Comparison of ENCODE assay signal across 8 mouse cellular contexts in the genomic region with DNA sequence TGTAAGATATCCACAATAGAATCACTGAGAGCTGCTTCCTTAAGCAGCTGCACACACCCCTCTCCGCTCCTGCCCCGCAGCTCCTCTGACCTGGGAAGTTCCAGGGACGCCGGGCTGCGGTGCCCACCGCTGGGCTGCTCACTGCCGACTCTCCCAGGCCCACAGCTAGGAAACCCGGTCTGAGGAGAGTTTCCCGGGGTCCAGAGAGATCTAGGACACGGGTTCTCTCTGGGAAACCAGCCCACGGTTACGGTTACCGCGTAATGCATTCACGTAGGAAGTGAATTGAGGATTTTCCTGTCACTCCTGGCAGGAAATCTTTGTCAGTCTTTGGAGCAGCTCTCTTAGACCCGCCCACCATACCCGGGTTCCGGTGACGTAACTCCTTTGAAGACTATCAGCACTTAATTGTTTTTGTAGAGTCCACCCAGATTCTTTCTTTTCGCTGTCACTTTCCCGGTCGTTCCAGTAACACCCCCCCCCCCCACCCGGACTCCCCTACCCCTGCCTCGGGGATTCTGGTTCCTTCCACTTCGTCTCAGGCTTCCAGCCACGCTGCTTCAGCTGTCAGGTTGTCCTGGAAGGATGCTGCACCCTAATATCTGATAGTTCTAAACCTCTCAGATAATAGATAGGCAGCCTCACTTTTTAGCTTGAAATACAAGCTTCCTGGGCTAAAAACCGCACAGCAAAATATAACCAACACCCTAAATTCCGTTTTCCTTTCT. TPM values are rescaled to one million over a fixed set of nuclear protein-coding genes. Genes with fewer than 3 reads are reported as not detected.
DNase-seq lines count a peak whose midpoint lies in the region; ATAC-seq and TF ChIP-seq lines count a peak whose summit lies in the region.

No protein-coding gene starts in this region.

- no peak for TF ChIP-seq CTCF in cerebellum, adult 2 months (IDR thresholded peaks at IDR 0.05; ENCODE audit: borderline replicate concordance, insufficient read depth, low read depth, low read length)
- TF ChIP-seq CTCF in lung, embryonic 14.5 days (IDR thresholded peaks at IDR 0.05; ENCODE audit: low read depth): no peak

- H3K27ac ChIP-seq in cerebellum, adult 2 months (ENCODE audit: insufficient read depth, low read length): peak overlapping the region; percentile 26; the same call in 1 of the 2 replicates
- H3K27ac ChIP-seq in lung, embryonic 14.5 days (ENCODE audit: low read depth): peak overlapping the region; percentile 89

- H3K27me3 ChIP-seq in cerebellum, adult 2 months (ENCODE audit: control insufficient read depth, insufficient read depth, low read length): no peaks in the 10 kb centered on the region
- H3K27me3 ChIP-seq in lung, embryonic 14.5 days (ENCODE audit: insufficient read depth, low read length): no peaks in the 10 kb centered on the region

- H3K4me2 ChIP-seq in lung, embryonic 14.5 days: peak overlapping the region; percentile 58

- peak; percentile 93 for DNase-seq in Muller cell, postnatal 12 days (ENCODE audit: inconsistent ontology term)
- peak; percentile 68 to 76 for DNase-seq in cerebellum, adult 2 months
- DNase-seq in layer of hippocampus, adult 8-10 months (ENCODE audit: low spot score in 2 of 2): peak; percentile 54 to 66
- peak; percentile 93 for DNase-seq in lung, embryonic 14.5 days
- peak; percentile 23 for DNase-seq in ovary, postnatal 10 days (ENCODE audit: low spot score)
- DNase-seq in thymus, postnatal 36 days: peak; percentile 11 to 18

- peak overlapping the region; percentile 72 for H3K9ac ChIP-seq in lung, embryonic 14.5 days

- no peaks in the 10 kb centered on the region for H3K36me3 ChIP-seq in lung, embryonic 14.5 days (ENCODE audit: insufficient read depth)

- 1% methylated on average over 28 of the region's 28 CpGs for WGBS in cerebellum, adult 2 months
- WGBS in lung, embryonic 14.5 days: under 1% methylated on average over 28 of the region's 28 CpGs

- H3K4me1 ChIP-seq in cerebellum, adult 2 months (ENCODE audit: control insufficient read depth, insufficient read depth, low read length): no peaks in the 10 kb centered on the region
- H3K4me1 ChIP-seq in lung, embryonic 14.5 days (ENCODE audit: insufficient read depth): no peaks in the 10 kb centered on the region

- TF ChIP-seq POLR2A in cerebellum, adult 2 months (IDR thresholded peaks at IDR 0.05; ENCODE audit: borderline replicate concordance, insufficient read depth, low read length): peak; percentile 20; the same call in 1 of the 2 replicates

- H3K9me3 ChIP-seq in lung, embryonic 14.5 days (ENCODE audit: low read depth, low read length): no peaks in the 10 kb centered on the region

- H3K4me3 ChIP-seq in cerebellum, adult 2 months (replicated peaks; ENCODE audit: insufficient read depth, low read depth, low read length): peak overlapping the region; percentile 71
- H3K4me3 ChIP-seq in lung, embryonic 14.5 days (ENCODE audit: low read depth, low read length): peak overlapping the region; percentile 60

- ATAC-seq in frontal cortex, adult (ENCODE audit: low TSS enrichment): peak; percentile 98
- peak; percentile 93 to 98 for ATAC-seq in hematopoietic stem cell, adult 5-6 weeks (replicated peaks in 1 of 2; ENCODE audit: insufficient read depth in 1 of 2, low FRiP score in 2 of 2, low TSS enrichment in 1 of 2, low read depth in 1 of 2, poor library complexity in 2 of 2, severe bottlenecking in 2 of 2)
- ATAC-seq in lung, embryonic 14.5 days (ENCODE audit: insufficient read depth): peak; percentile 98

RNA-seq across cellular contexts. Expression of a gene that starts 49.3 kb away (rescaled TPM):
- polyA plus RNA-seq in cerebellum, adult 2 months (2012; rRNA removed): 3.7 and 3.8 TPM in 2 replicates
- 16.7 and 30.3 TPM in 2 replicates for total RNA-seq in hematopoietic stem cell, adult 5-6 weeks (2017)
- total RNA-seq in layer of hippocampus, adult 8-10 months (2022): 10 to 100 TPM; 10.5 to 13.3 (median 11.9) TPM
- 21.8 and 22.2 TPM in 2 replicates for polyA plus RNA-seq in lung, embryonic 14.5 days (2014; fragmentation: Nextera tagmentation; extraction: Ambion mirVana)

Comparison
In these comparisons a context has a peak if more than half of its experiments do, and no peak if none do; other contexts are left out.
1. Peak in every context shown above with its lines: DNase-seq, ATAC-seq, H3K4me3 ChIP-seq and H3K27ac ChIP-seq.
2. DNase-seq: peak in every context shown above with its lines; median percentile 93 in Muller cell, postnatal 12 days; 93 in lung, embryonic 14.5 days; 72 in cerebellum, adult 2 months; 60 in layer of hippocampus, adult 8-10 months; 23 in ovary, postnatal 10 days; 14 in thymus, postnatal 36 days.